Mouse (Mus musculus) urinary bladder, postnatal 0 days (tissue): ENCODE measurements around the gene Slc25a31. TPM values are rescaled to one million over a fixed set of nuclear protein-coding genes. Genes with fewer than 3 reads are reported as not detected.

ENCODE experiments used
- polyA plus RNA-seq: library from polyadenylated mRNA; unstranded; fragments of >200 nt; fragmentation: Nextera tagmentation; extraction: Ambion mirVana; gene quantifications from 2 replicates; pipeline ENCODE4 v1.2.1, GENCODE M21; 2015

Slc25a31 gene
- 0.17 and 0.35 TPM in 2 replicates for polyA plus RNA-seq

DNA sequence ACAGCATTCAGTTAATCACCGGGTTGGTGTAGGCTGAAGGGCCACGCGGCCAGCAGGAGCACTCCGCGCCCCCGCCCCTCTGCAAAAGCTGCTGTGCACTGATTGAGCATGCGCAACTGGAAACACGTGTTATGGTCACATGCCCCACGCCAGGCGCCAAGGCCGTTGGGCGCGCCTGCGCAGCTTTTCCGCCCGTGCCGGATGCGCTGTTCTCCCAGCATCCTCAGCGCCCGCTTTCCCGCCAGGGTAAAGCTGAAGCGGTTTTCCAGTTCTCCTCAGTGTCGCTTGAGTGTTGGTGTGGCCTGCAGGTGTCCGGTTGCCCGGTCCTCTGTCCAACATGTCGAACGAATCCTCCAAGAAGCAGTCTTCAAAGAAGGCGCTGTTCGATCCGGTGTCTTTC lies at the start of gene Slc25a31:
TSS of gene Slc25a31 (plus strand) at position 201 of the 400 bp plus-strand sequence.

GRCm38 (mm10) chr3:40744024-40744835 lies 35.6 kb downstream of the Slc25a31 start, which contains the start of gene Hspa4l:
Gene Hspa4l (plus strand): TSS chr3:40744495.

Other genes with a start within 250 kb of the Slc25a31 start
- gene Intu, start 177.6 kb upstream of the Slc25a31 start, polyA plus RNA-seq = 0.97 and 1.5 TPM in 2 replicates
- 7.7 and 9.2 TPM in 2 replicates for gene Hspa4l, start 35.6 kb downstream of the Slc25a31 start, polyA plus RNA-seq
- 11.8 and 18.1 TPM in 2 replicates for gene Plk4, start 91.2 kb downstream of the Slc25a31 start, polyA plus RNA-seq
- 5.9 and 6.6 TPM in 2 replicates for gene Mfsd8, start 138.0 kb downstream of the Slc25a31 start, polyA plus RNA-seq
- gene Abhd18, start 138.1 kb downstream of the Slc25a31 start, polyA plus RNA-seq = 2.7 and 4.0 TPM in 2 replicates
- 0.07 TPM in 2 replicates for gene 1700034I23Rik, start 193.7 kb downstream of the Slc25a31 start, polyA plus RNA-seq
- gene Larp1b, start 241.0 kb downstream of the Slc25a31 start, polyA plus RNA-seq = 18.2 and 22.5 TPM in 2 replicates